Mouse (Mus musculus) kidney, postnatal 0 days (tissue): Measurements from ENCODE around the gene Btbd2. TPM values are rescaled to one million over a fixed set of nuclear protein-coding genes. Genes with fewer than 3 reads are reported as not detected.

ENCODE experiments used
- ATAC-seq: fragments of 200-750 bp; cut with Nextera tagmentation; replicated peaks from 2 replicates; pipeline ENCODE4 v1.8.0; 2017; ENCODE audit warnings: low read depth, moderate number of reproducible peaks, moderate TSS enrichment, moderate library complexity; ENCODE audit not compliant: low FRiP score
- DNase-seq: peaks from one replicate; pipeline ENCODE4 v3.0.0-alpha.2; 2016; ENCODE audit warnings: low spot score
- H3K27ac ChIP-seq: fragments of 300-500 bp; sonication (generic); 2 replicates; pipeline ENCODE4 v1.5.1; 2014; ENCODE audit warnings: mild to moderate bottlenecking
- H3K27me3 ChIP-seq: fragments of 300-500 bp; sonication (generic); 2 replicates; pipeline ENCODE4 v1.6.1; 2014; ENCODE audit warnings: low read length, mixed read lengths; ENCODE audit not compliant: insufficient read depth
- H3K36me3 ChIP-seq: fragments of 300-500 bp; sonication (generic); 2 replicates; pipeline ENCODE4 v1.6.1; 2014; ENCODE audit warnings: low read length, mixed read lengths; ENCODE audit not compliant: insufficient read depth
- H3K4me1 ChIP-seq: fragments of 300-500 bp; sonication (generic); replicated peaks from 2 replicates; pipeline ENCODE4 v1.6.1; 2014; ENCODE audit warnings: antibody characterized with exemption, low read length, mixed read lengths; ENCODE audit not compliant: insufficient read depth
- H3K4me2 ChIP-seq: fragments of 300-500 bp; sonication (generic); 2 replicates; pipeline ENCODE4 v1.6.1; 2014; ENCODE audit warnings: mild to moderate bottlenecking, low read length, moderate library complexity, mixed read lengths
- H3K4me3 ChIP-seq: fragments of 300-500 bp; sonication (generic); replicated peaks from 2 replicates; pipeline ENCODE4 v1.5.1; 2014; ENCODE audit warnings: low read depth, low read length
- H3K9ac ChIP-seq: fragments of 300-500 bp; sonication (generic); 2 replicates; pipeline ENCODE4 v1.6.1; 2014; ENCODE audit warnings: low read depth, low read length
- H3K9me3 ChIP-seq: fragments of 300-500 bp; sonication (generic); replicated peaks from 2 replicates; pipeline ENCODE4 v1.6.1; 2016; ENCODE audit warnings: low read length, inconsistent platforms, mixed read lengths
- CTCF ChIP-seq: IDR thresholded peaks from 2 replicates; pipeline ENCODE4 v1.5.1; 2016; ENCODE audit warnings: antibody characterized with exemption, low read depth, mild to moderate bottlenecking, moderate library complexity
- WGBS: fragments of 180-500 bp; shearing (Covaris S2); extraction: QIAGEN DNeasy Blood & Tissue Kit; methylation state at CpG from one replicate; pipeline ENCODE4 v1.1.7; 2014; 5-methylcytosine and 5-hydroxymethylcytosine counted together
- polyA plus RNA-seq: library from polyadenylated mRNA; unstranded; fragments of >200 nt; fragmentation: Nextera tagmentation; extraction: Ambion mirVana; gene quantifications from 2 replicates; pipeline ENCODE4 v1.2.1, GENCODE M21; 2015

The Btbd2 gene
- polyA plus RNA-seq, 1 experiment from 2014 or later = 62.7 TPM

GRCm38 (mm10) chr10:80627685-80628084 lies 29.2 kb downstream of the Btbd2 start:
- H3K4me2 ChIP-seq = no peak overlapping the region
- no peaks in the 10 kb centered on the region for H3K9me3 ChIP-seq
- TF ChIP-seq CTCF = no peak
- H3K27me3 ChIP-seq = no peaks in the 10 kb centered on the region
- peaks cover 34% of the 10 kb centered on the region; the same call in 1 of the 2 replicates for H3K4me1 ChIP-seq
- H3K27ac ChIP-seq = peak overlapping the region; percentile 64
- ATAC-seq (peak; percentile 87), DNase-seq (peak; percentile 91)
- H3K4me3 ChIP-seq = no peak overlapping the region
- 0 out of 2 replicates have a peak overlapping the region, but pooled peaks have one; percentile 0 for H3K9ac ChIP-seq
- H3K36me3 ChIP-seq = peaks cover 3% of the 10 kb centered on the region; the same call in 1 of the 2 replicates
- 14% methylated on average over 2 of the region's 2 CpGs for WGBS

DNA sequence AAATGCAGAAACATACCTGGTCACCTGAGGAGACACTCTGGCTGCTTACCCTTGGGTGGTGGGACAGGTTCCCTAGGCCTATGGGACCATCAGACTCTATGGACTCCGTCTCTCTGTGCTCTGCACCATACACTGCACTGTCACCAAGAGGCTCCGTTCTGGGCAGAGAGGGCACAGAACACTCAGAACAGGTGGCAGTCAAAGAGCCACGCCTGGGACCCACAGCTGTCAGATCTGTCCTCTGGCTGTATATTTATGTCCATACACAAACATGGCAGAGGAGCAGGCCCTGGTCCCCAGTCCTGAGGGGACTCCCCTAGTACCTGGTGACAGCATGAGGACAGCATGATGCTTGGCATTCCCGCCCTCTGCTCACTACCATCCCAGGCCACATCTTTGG lies 31.1 kb downstream of the Btbd2 start:
- no peak for TF ChIP-seq CTCF
- DNase-seq (no peak), ATAC-seq (no peak)
- peak overlapping the region; percentile 42; the same call in 1 of the 2 replicates for H3K27ac ChIP-seq
- 0 out of 2 replicates have a peak overlapping the region, but pooled peaks have one; percentile 19 for H3K9ac ChIP-seq
- peaks cover 36% of the 10 kb centered on the region for H3K4me1 ChIP-seq
- no peak overlapping the region for H3K4me3 ChIP-seq
- no peaks in the 10 kb centered on the region for H3K27me3 ChIP-seq
- WGBS = 76% methylated on average over 4 of the region's 4 CpGs
- H3K9me3 ChIP-seq = no peaks in the 10 kb centered on the region
- H3K36me3 ChIP-seq = peaks cover 3% of the 10 kb centered on the region; the same call in 1 of the 2 replicates
- H3K4me2 ChIP-seq = 0 out of 2 replicates have a peak overlapping the region, but pooled peaks have one; percentile 3

DNA sequence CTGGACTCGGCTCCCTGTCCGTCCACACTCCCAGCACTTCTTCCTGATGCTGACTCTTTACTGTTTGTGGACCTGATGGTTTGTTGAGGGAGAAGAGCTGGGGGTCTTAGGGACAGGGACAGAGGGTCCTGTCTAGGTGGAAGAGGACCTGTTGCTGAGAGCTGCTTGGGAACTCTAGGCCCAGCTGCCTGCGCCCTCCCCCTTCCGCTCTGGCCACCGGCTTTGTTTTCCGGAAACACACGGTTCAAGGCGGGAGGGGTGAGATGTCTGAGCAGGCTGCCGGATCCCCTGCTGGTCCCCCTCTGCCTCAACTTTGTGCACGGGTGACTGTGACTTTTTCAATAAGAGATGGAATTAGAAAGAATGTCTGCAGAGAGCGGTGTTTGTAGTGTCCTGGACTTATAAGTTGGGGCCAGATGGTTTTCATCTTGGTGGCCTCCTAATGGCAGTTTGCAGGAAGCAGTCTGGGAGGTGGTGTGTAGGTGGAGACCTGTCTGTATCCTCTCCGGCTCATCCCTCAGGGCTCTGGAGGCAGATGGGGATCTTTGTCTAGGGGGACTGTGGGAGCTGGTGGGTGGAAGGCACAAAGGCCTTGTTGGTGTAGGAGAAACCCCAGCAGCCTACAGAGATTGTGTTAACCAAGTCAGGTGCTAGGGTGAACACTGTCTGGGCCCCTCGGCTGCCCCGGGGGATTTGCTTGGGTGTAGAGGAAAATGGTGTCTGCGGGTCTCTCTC lies 33.2 kb downstream of the Btbd2 start:
- H3K27me3 ChIP-seq = no peaks in the 10 kb centered on the region
- peak overlapping the region; percentile 87 for H3K4me3 ChIP-seq
- H3K4me1 ChIP-seq = peaks cover 31% of the 10 kb centered on the region
- peak overlapping the region; percentile 94 for H3K9ac ChIP-seq
- peak overlapping the region; percentile 95 for H3K4me2 ChIP-seq
- DNase-seq (peak; percentile 89), ATAC-seq (no peak)
- WGBS = 7% methylated on average over 15 of the region's 15 CpGs
- no peaks in the 10 kb centered on the region for H3K9me3 ChIP-seq
- peaks cover 3% of the 10 kb centered on the region; the same call in 1 of the 2 replicates for H3K36me3 ChIP-seq
- H3K27ac ChIP-seq = peak overlapping the region; percentile 95
- peak; percentile 33 for TF ChIP-seq CTCF

- under 1% methylated on average over 84 of the region's 85 CpGs for WGBS
- peak; percentile 36 for DNase-seq
- H3K27me3 ChIP-seq = no peaks in the 10 kb centered on the region
These were observed 34.0 kb downstream of the Btbd2 start, which contains the start of gene Csnk1g2 for GRCm38 (mm10) chr10:80622661-80623456. Gene Csnk1g2, plus strand, starts transcription at chr10:80622838.

DNA sequence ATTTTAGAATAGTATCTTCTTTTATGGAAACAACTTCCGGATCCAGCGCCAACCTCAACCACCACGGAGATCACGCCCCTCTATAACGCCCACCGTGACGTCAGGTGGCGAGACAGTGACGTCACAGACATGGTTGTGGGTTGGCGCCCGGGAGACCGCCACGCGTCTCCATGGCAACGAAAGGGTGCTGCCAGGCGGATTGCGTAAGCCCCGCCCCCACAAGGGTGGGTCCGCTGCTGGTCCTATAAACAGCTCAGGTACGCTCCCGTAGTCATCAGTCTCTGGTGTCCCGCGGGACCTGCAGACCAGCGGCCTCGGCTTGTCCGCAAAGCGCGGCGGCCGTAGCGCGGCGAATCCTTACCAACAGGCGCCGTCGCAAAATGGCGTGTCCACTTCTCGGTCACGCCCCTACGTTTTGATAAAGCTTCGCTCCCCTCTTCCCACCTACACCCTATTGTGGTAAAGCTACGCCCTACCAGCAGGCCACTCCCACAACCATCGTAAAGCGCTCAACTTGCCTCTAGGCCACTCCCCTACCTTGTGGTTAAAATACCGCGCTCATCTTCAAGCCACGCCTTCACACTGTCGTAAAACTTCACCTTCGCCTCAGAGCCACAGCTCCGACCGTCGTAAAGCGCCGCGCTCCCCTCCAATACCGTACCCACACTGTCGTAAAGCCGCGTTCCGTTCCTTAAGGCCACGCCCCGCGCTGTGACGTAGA lies 34.8 kb downstream of the Btbd2 start:
- Histone ChIP-seq H3K27ac (peak overlapping the region; percentile 95), H3K4me2 (peak overlapping the region; percentile 67), H3K4me3 (peak overlapping the region; percentile 87), H3K27me3 (no peaks in the 10 kb centered on the region), H3K36me3 (peaks cover 3% of the 10 kb centered on the region; the same call in 1 of the 2 replicates), H3K9ac (peak overlapping the region; percentile 94), H3K9me3 (no peaks in the 10 kb centered on the region), H3K4me1 (peaks cover 22% of the 10 kb centered on the region)
- ATAC-seq (peak; percentile 94), DNase-seq (peak; percentile 100)
- no peak for TF ChIP-seq CTCF
- under 1% methylated on average over 64 of the region's 64 CpGs for WGBS

More at GRCm38 (mm10) chr10:80622661-80623456, 34.0 kb downstream of the Btbd2 start, which contains the start of gene Csnk1g2:
- H3K4me2 ChIP-seq = peak within 1 kb of the TSS; percentile 95
- ATAC-seq = peak; percentile 9
- peak within 1 kb of the TSS; percentile 95 for H3K27ac ChIP-seq
- no peaks in the 10 kb centered on the region for H3K9me3 ChIP-seq
- TF ChIP-seq CTCF = no peak
- H3K4me3 ChIP-seq = peak within 1 kb of the TSS; percentile 87
- H3K36me3 ChIP-seq = peaks cover 3% of the 10 kb centered on the region; the same call in 1 of the 2 replicates
- peaks cover 29% of the 10 kb centered on the region for H3K4me1 ChIP-seq
- peak within 1 kb of the TSS; percentile 94 for H3K9ac ChIP-seq
